Mouse (Mus musculus) ES-Bruce4 (cell line): ENCODE results near the gene Crat.

ENCODE experiments used
- CTCF ChIP-seq: IDR thresholded peaks from one replicate; pipeline ENCODE4 v1.8.1; 2011; ENCODE audit warnings: low read depth, low read length
- EP300 ChIP-seq: IDR thresholded peaks from 2 replicates; pipeline ENCODE4 v1.6.1; 2011; ENCODE audit warnings: low read depth, low read length; ENCODE audit not compliant: insufficient read depth

DNA sequence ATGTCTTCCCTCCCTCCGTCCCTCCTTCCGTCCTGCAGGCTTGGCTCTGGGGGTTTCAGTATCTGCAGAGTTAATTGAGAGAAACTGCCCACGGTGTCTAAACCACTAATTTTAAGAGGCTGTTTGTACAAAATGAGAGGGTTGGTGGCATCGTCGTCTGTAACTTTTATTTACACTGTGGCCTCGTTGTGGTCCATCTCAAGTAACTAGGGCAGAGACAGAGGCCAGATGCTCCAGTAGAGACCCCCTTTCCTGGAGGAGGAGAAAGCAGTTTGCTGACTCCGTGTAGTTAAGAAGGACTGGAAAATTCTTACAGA is 994 bp upstream of the Crat start:
- no peak for TF ChIP-seq EP300
- no peak for TF ChIP-seq CTCF
